Comparison of ENCODE assay signal across 25 mouse cellular contexts in genomic region chr19:5998180-5998579, GRCm38 (mm10). TPM values are rescaled to one million over a fixed set of nuclear protein-coding genes. Genes with fewer than 3 reads are reported as not detected.
DNase-seq lines count a peak whose midpoint lies in the region; ATAC-seq and TF ChIP-seq lines count a peak whose summit lies in the region.
"Had no signal": no experiment of that assay in that cellular context is flagged by ENCODE, and none has a peak within 500 bp of the region (broad histone marks: within the 10 kb centered on the region; RNA-seq: fewer than 3 reads in every experiment).

No protein-coding gene starts in this region.

- DNase-seq in kidney, postnatal 0 days (ENCODE audit: low spot score) = no peak
- DNase-seq in kidney, postnatal 25 days = no peak
- DNase-seq in MEL (ENCODE audit: low read depth, low spot score) = no peak
- no peak for DNase-seq in liver, embryonic 14.5 days (ENCODE audit: low read depth in 3 of 3, low spot score in 3 of 3)
- no peak for DNase-seq in cerebellum, postnatal 36 days
- DNase-seq in forebrain, embryonic 11.5 days (ENCODE audit: low spot score) = no peak
- DNase-seq in midbrain, postnatal 0 days (ENCODE audit: low spot score) = no peak
- DNase-seq: adrenal gland, postnatal 10 days; cerebellum, adult 18-20 months; gastrocnemius, postnatal 36 days; heart, postnatal 14 days; kidney, adult 11 months; kidney, postnatal 36 days; retina, postnatal 1 day; thymus, postnatal 25 days had no signal

- no peak for TF ChIP-seq EP300 in MEL (IDR thresholded peaks at IDR 0.05; ENCODE audit: low read depth in 1 of 2, low read length in 2 of 2)
- no peak for TF ChIP-seq EP300 in liver, embryonic 14.5 days (IDR thresholded peaks at IDR 0.05; ENCODE audit: low read depth)

- 0 out of 2 replicates have a peak, but pooled peaks cover 2% of the 10 kb centered on the region for H3K36me3 ChIP-seq in kidney, postnatal 0 days (ENCODE audit: insufficient read depth, low read length)
- H3K36me3 ChIP-seq in E14TG2a.4 (ENCODE audit: insufficient read depth, low read length) = peaks cover 38% of the 10 kb centered on the region
- H3K36me3 ChIP-seq in MEL (ENCODE audit: control insufficient read depth in 1 of 2, insufficient read depth in 2 of 2, low read length in 2 of 2) = peaks cover 0 to 3% of the 10 kb centered on the region in 2 experiments; a peak in 3 of 4 replicates
- H3K36me3 ChIP-seq in liver, embryonic 14.5 days (replicated peaks; ENCODE audit: control insufficient read depth, insufficient read depth, low read depth) = peaks cover 45% of the 10 kb centered on the region
- no peaks in the 10 kb centered on the region for H3K36me3 ChIP-seq in forebrain, embryonic 11.5 days (ENCODE audit: control insufficient read depth, insufficient read depth, low read length)
- H3K36me3 ChIP-seq in midbrain, postnatal 0 days (ENCODE audit: insufficient read depth, low read length) = no peaks in the 10 kb centered on the region
- H3K36me3 ChIP-seq: hindbrain, embryonic 13.5 days; midbrain, embryonic 12.5 days had no signal

- no peaks in the 10 kb centered on the region for H3K9me3 ChIP-seq in kidney, postnatal 0 days (replicated peaks; ENCODE audit: low read length)
- H3K9me3 ChIP-seq in E14TG2a.4 (ENCODE audit: low read length) = no peaks in the 10 kb centered on the region
- H3K9me3 ChIP-seq in MEL (replicated peaks; ENCODE audit: insufficient read depth, low read length) = no peaks in the 10 kb centered on the region
- no peaks in the 10 kb centered on the region for H3K9me3 ChIP-seq in liver, embryonic 14.5 days (ENCODE audit: control insufficient read depth, low read length)
- H3K9me3 ChIP-seq in forebrain, embryonic 11.5 days (ENCODE audit: control insufficient read depth, low read length) = no peaks in the 10 kb centered on the region
- H3K9me3 ChIP-seq in midbrain, postnatal 0 days (ENCODE audit: low read length) = no peaks in the 10 kb centered on the region
- H3K9me3 ChIP-seq: heart, embryonic 10.5 days; hindbrain, embryonic 13.5 days; limb, embryonic 13.5 days; midbrain, embryonic 12.5 days; stomach, embryonic 15.5 days had no signal

- TF ChIP-seq CTCF in kidney, postnatal 0 days (IDR thresholded peaks at IDR 0.05; ENCODE audit: low read depth) = 0 out of 2 replicates have a peak, but pooled peaks have one; percentile 7
- TF ChIP-seq CTCF in E14TG2a.4 (conservative IDR thresholded peaks at IDR 0.05; ENCODE audit: low read length) (peak; percentile 62), MEL (IDR thresholded peaks at IDR 0.05 in 2 of 3, conservative IDR thresholded peaks at IDR 0.05 in 1 of 3; ENCODE audit: control insufficient read depth in 1 of 3, insufficient read depth in 1 of 3, low read depth in 2 of 3, low read length in 3 of 3, poor library complexity in 1 of 3, severe bottlenecking in 1 of 3) (peak; percentile 17 to 49 (median 25); a peak in 4 of 6 replicates)
- peak; percentile 72 for TF ChIP-seq CTCF in liver, embryonic 14.5 days (IDR thresholded peaks at IDR 0.05; ENCODE audit: low read depth)
- no peak for TF ChIP-seq CTCF in midbrain, postnatal 0 days (IDR thresholded peaks at IDR 0.05)

- H3K9ac ChIP-seq in kidney, postnatal 0 days (ENCODE audit: low read depth, low read length) = no peak overlapping the region
- H3K9ac ChIP-seq in MEL (ENCODE audit: control insufficient read depth, low read depth, low read length, poor library complexity, severe bottlenecking) = no peak overlapping the region
- no peak overlapping the region for H3K9ac ChIP-seq in liver, embryonic 14.5 days (replicated peaks)
- H3K9ac ChIP-seq in forebrain, embryonic 11.5 days (ENCODE audit: low read length) = no peak overlapping the region
- H3K9ac ChIP-seq in midbrain, postnatal 0 days (replicated peaks; ENCODE audit: low read length, poor library complexity, severe bottlenecking) = no peak overlapping the region
- H3K9ac ChIP-seq: hindbrain, embryonic 13.5 days; limb, embryonic 13.5 days; midbrain, embryonic 12.5 days; stomach, embryonic 15.5 days had no signal

- H3K27me3 ChIP-seq in kidney, postnatal 0 days (ENCODE audit: insufficient read depth, low read length) = no peaks in the 10 kb centered on the region
- H3K27me3 ChIP-seq in E14TG2a.4 (ENCODE audit: insufficient read depth, low read length) (no peaks in the 10 kb centered on the region), MEL (ENCODE audit: control insufficient read depth in 1 of 2, insufficient read depth in 2 of 2, low read length in 2 of 2) (no peaks in the 10 kb centered on the region)
- H3K27me3 ChIP-seq in liver, embryonic 14.5 days (ENCODE audit: control insufficient read depth, insufficient read depth, low read length) = no peaks in the 10 kb centered on the region
- H3K27me3 ChIP-seq in forebrain, embryonic 11.5 days (ENCODE audit: control insufficient read depth, insufficient read depth, low read length) = no peaks in the 10 kb centered on the region
- no peaks in the 10 kb centered on the region for H3K27me3 ChIP-seq in midbrain, postnatal 0 days (ENCODE audit: insufficient read depth, low read length)
- H3K27me3 ChIP-seq: limb, embryonic 13.5 days; midbrain, embryonic 12.5 days; stomach, embryonic 15.5 days had no signal

- H3K4me1 ChIP-seq in kidney, postnatal 0 days (replicated peaks; ENCODE audit: insufficient read depth, low read length) = no peaks in the 10 kb centered on the region
- H3K4me1 ChIP-seq in E14TG2a.4 (replicated peaks; ENCODE audit: low read depth, low read length) (peaks cover 26% of the 10 kb centered on the region), MEL (ENCODE audit: control insufficient read depth in 1 of 2, insufficient read depth in 2 of 2, low read length in 2 of 2) (peaks cover 0 to 4% of the 10 kb centered on the region in 2 experiments; a peak in 1 of 4 replicates)
- no peaks in the 10 kb centered on the region for H3K4me1 ChIP-seq in liver, embryonic 14.5 days (replicated peaks; ENCODE audit: control insufficient read depth in 2 of 2, insufficient read depth in 2 of 2, low read length in 1 of 2)
- no peaks in the 10 kb centered on the region for H3K4me1 ChIP-seq in forebrain, embryonic 11.5 days (replicated peaks; ENCODE audit: control insufficient read depth, insufficient read depth, low read length)
- no peaks in the 10 kb centered on the region for H3K4me1 ChIP-seq in midbrain, postnatal 0 days (ENCODE audit: insufficient read depth, low read length)
- H3K4me1 ChIP-seq: heart, embryonic 10.5 days; hindbrain, embryonic 13.5 days; limb, embryonic 13.5 days; midbrain, embryonic 12.5 days; stomach, embryonic 15.5 days had no signal

- no peak for TF ChIP-seq RAD21 in MEL (IDR thresholded peaks at IDR 0.05; ENCODE audit: low read depth, low read length)

- no peak for ATAC-seq in kidney, postnatal 0 days (replicated peaks; ENCODE audit: low FRiP score, low read depth)
- no peak for ATAC-seq in liver, embryonic 14.5 days (ENCODE audit: insufficient read depth)
- no peak for ATAC-seq in forebrain, embryonic 11.5 days (replicated peaks; ENCODE audit: low FRiP score)
- no peak for ATAC-seq in midbrain, postnatal 0 days (ENCODE audit: low FRiP score)

- no peak for TF ChIP-seq POLR2A in MEL (IDR thresholded peaks at IDR 0.05; ENCODE audit: control insufficient read depth in 1 of 2, insufficient read depth in 1 of 2, low read depth in 1 of 2, low read length in 2 of 2, poor library complexity in 1 of 2)

- no peak overlapping the region for H3K4me3 ChIP-seq in kidney, postnatal 0 days (replicated peaks; ENCODE audit: low read depth, low read length)
- no peak overlapping the region for H3K4me3 ChIP-seq in E14TG2a.4 (replicated peaks; ENCODE audit: low read length)
- H3K4me3 ChIP-seq in MEL (ENCODE audit: control insufficient read depth in 1 of 2, insufficient read depth in 1 of 2, low read depth in 2 of 2, low read length in 2 of 2) = no peak overlapping the region
- H3K4me3 ChIP-seq in liver, embryonic 14.5 days (ENCODE audit: insufficient read depth in 1 of 2, low read depth in 2 of 2, low read length in 2 of 2) = no peak overlapping the region
- no peak overlapping the region for H3K4me3 ChIP-seq in forebrain, embryonic 11.5 days (ENCODE audit: low read depth, low read length)
- H3K4me3 ChIP-seq in midbrain, postnatal 0 days (ENCODE audit: low read depth, low read length) = no peak overlapping the region
- H3K4me3 ChIP-seq: heart, embryonic 10.5 days; hindbrain, embryonic 13.5 days; limb, embryonic 13.5 days; midbrain, embryonic 12.5 days; stomach, embryonic 15.5 days had no signal

- no peaks in the 10 kb centered on the region for H3K79me2 ChIP-seq in MEL (ENCODE audit: control insufficient read depth, insufficient read depth, low read length, poor library complexity)

- H3K27ac ChIP-seq in kidney, postnatal 0 days = no peak overlapping the region
- no peak overlapping the region for H3K27ac ChIP-seq in MEL (ENCODE audit: control insufficient read depth, low read depth, low read length)
- H3K27ac ChIP-seq in liver, embryonic 14.5 days = no peak overlapping the region
- no peak overlapping the region for H3K27ac ChIP-seq in forebrain, embryonic 11.5 days (ENCODE audit: low read depth, low read length)
- H3K27ac ChIP-seq in midbrain, postnatal 0 days (ENCODE audit: low read depth, low read length) = no peak overlapping the region
- H3K27ac ChIP-seq: heart, embryonic 10.5 days; hindbrain, embryonic 13.5 days; limb, embryonic 13.5 days; midbrain, embryonic 12.5 days; stomach, embryonic 15.5 days had no signal

- WGBS in kidney, postnatal 0 days = 90% methylated on average over 3 of the region's 3 CpGs
- 82% methylated on average over 3 of the region's 3 CpGs for WGBS in liver, embryonic 14.5 days (ENCODE audit: insufficient replicate concordance)
- 89% methylated on average over 3 of the region's 3 CpGs for WGBS in forebrain, embryonic 11.5 days
- whole genome bisulfite sequencing in midbrain, postnatal 0 days = 90% methylated on average over 3 of the region's 3 CpGs

- no peak overlapping the region for H3K4me2 ChIP-seq in kidney, postnatal 0 days (ENCODE audit: low read length)
- no peak overlapping the region for H3K4me2 ChIP-seq in liver, embryonic 14.5 days (ENCODE audit: low read depth)
- H3K4me2 ChIP-seq in forebrain, embryonic 11.5 days (ENCODE audit: low read depth, low read length, severe bottlenecking) = no peak overlapping the region
- H3K4me2 ChIP-seq in midbrain, postnatal 0 days (ENCODE audit: low read depth, low read length, poor library complexity, severe bottlenecking) = no peak overlapping the region
- H3K4me2 ChIP-seq: hindbrain, embryonic 13.5 days; limb, embryonic 13.5 days; midbrain, embryonic 12.5 days; stomach, embryonic 15.5 days had no signal

RNA-seq across cellular contexts. Expression of gene Slc22a20, which starts 12.2 kb away (rescaled TPM):
- polyA plus RNA-seq in kidney, postnatal 0 days (2015; fragmentation: Nextera tagmentation; extraction: Ambion mirVana) = not detected in 2 replicates
- total RNA-seq in MEL (2012; rRNA removed) = not detected in 2 replicates
- polyA plus RNA-seq in MEL (2012; ENCODE audit: insufficient read depth in 1 of 2, insufficient read length in 2 of 2, low read depth in 1 of 2, low replicate concordance in 2 of 2, missing spikeins in 1 of 2) = not detected
- polyA plus RNA-seq in liver, embryonic 14.5 days (2012; rRNA removed) = not detected in 2 replicates
- polyA plus RNA-seq in liver, embryonic 14.5 days (2014; fragmentation: Nextera tagmentation; extraction: Ambion mirVana) = 0.08 TPM in 1 of 2 replicates, not detected in the other
- polyA plus RNA-seq in forebrain, embryonic 11.5 days (2014; fragmentation: Nextera tagmentation; extraction: Ambion mirVana) = not detected in 2 replicates
- not detected in 2 replicates for total RNA-seq in midbrain, postnatal 0 days (2014; rRNA removed)
- polyA plus RNA-seq in midbrain, postnatal 0 days (2015; fragmentation: Nextera tagmentation; extraction: Ambion mirVana) = not detected in 2 replicates
- total RNA-seq: adrenal gland, postnatal 10 days; gastrocnemius, postnatal 36 days; heart, postnatal 14 days; layer of hippocampus, postnatal 10 days; left cerebral cortex, postnatal 10 days had no signal
- polyA plus RNA-seq: C2C12; embryonic facial prominence, embryonic 11.5 days; heart, embryonic 10.5 days; hindbrain, embryonic 13.5 days; limb, embryonic 13.5 days; midbrain, embryonic 12.5 days; stomach, embryonic 15.5 days had no signal

RNA-seq across cellular contexts. Expression of gene Capn1, which starts 17.5 kb away (rescaled TPM):
- polyA plus RNA-seq in kidney, postnatal 0 days (2015; fragmentation: Nextera tagmentation; extraction: Ambion mirVana) = 12.9 and 13.5 TPM in 2 replicates
- total RNA-seq in MEL (2012; rRNA removed) = 42.5 and 43.4 TPM in 2 replicates
- polyA plus RNA-seq in MEL (2012; ENCODE audit: insufficient read depth in 1 of 2, insufficient read length in 2 of 2, low read depth in 1 of 2, low replicate concordance in 2 of 2, missing spikeins in 1 of 2) = 10 to 100 TPM in 1 of 2 experiments, not detected in 1; 75.2 TPM
- 25.4 and 28.0 TPM in 2 replicates for polyA plus RNA-seq in liver, embryonic 14.5 days (2012; rRNA removed)
- 25.6 and 28.7 TPM in 2 replicates for polyA plus RNA-seq in liver, embryonic 14.5 days (2014; fragmentation: Nextera tagmentation; extraction: Ambion mirVana)
- polyA plus RNA-seq in forebrain, embryonic 11.5 days (2014; fragmentation: Nextera tagmentation; extraction: Ambion mirVana) = 3.9 and 5.3 TPM in 2 replicates
- total RNA-seq in midbrain, postnatal 0 days (2014; rRNA removed) = 7.9 and 13.2 TPM in 2 replicates
- 3.3 and 3.9 TPM in 2 replicates for polyA plus RNA-seq in midbrain, postnatal 0 days (2015; fragmentation: Nextera tagmentation; extraction: Ambion mirVana)

RNA-seq across cellular contexts. Expression of gene Pola2, which starts 34.2 kb away (rescaled TPM):
- polyA plus RNA-seq in kidney, postnatal 0 days (2015; fragmentation: Nextera tagmentation; extraction: Ambion mirVana) = 39.8 and 40.6 TPM in 2 replicates
- total RNA-seq in MEL (2012; rRNA removed) = 75.3 and 77.3 TPM in 2 replicates
- 100 to 1,000 TPM in 1 of 2 experiments, 10 to 100 TPM in 1; 99.4 to 126 TPM for polyA plus RNA-seq in MEL (2012; ENCODE audit: insufficient read depth in 1 of 2, insufficient read length in 2 of 2, low read depth in 1 of 2, low replicate concordance in 2 of 2, missing spikeins in 1 of 2)
- polyA plus RNA-seq in liver, embryonic 14.5 days (2012; rRNA removed) = 60.9 and 66.4 TPM in 2 replicates
- polyA plus RNA-seq in liver, embryonic 14.5 days (2014; fragmentation: Nextera tagmentation; extraction: Ambion mirVana) = 63.0 and 68.1 TPM in 2 replicates
- polyA plus RNA-seq in forebrain, embryonic 11.5 days (2014; fragmentation: Nextera tagmentation; extraction: Ambion mirVana) = 108 and 118 TPM in 2 replicates
- total RNA-seq in midbrain, postnatal 0 days (2014; rRNA removed) = 17.8 and 21.6 TPM in 2 replicates
- 16.7 and 16.9 TPM in 2 replicates for polyA plus RNA-seq in midbrain, postnatal 0 days (2015; fragmentation: Nextera tagmentation; extraction: Ambion mirVana)

RNA-seq across cellular contexts. Expression of gene Syvn1, which starts 48.2 kb away (rescaled TPM):
- polyA plus RNA-seq in kidney, postnatal 0 days (2015; fragmentation: Nextera tagmentation; extraction: Ambion mirVana) = 25.0 and 26.8 TPM in 2 replicates
- 12.5 and 14.3 TPM in 2 replicates for total RNA-seq in MEL (2012; rRNA removed)
- 10 to 100 TPM in 1 of 2 experiments, not detected in 1; 55.0 TPM for polyA plus RNA-seq in MEL (2012; ENCODE audit: insufficient read depth in 1 of 2, insufficient read length in 2 of 2, low read depth in 1 of 2, low replicate concordance in 2 of 2, missing spikeins in 1 of 2)
- 11.5 and 13.2 TPM in 2 replicates for polyA plus RNA-seq in liver, embryonic 14.5 days (2012; rRNA removed)
- 9.7 and 12.6 TPM in 2 replicates for polyA plus RNA-seq in liver, embryonic 14.5 days (2014; fragmentation: Nextera tagmentation; extraction: Ambion mirVana)
- 29.1 and 35.8 TPM in 2 replicates for polyA plus RNA-seq in forebrain, embryonic 11.5 days (2014; fragmentation: Nextera tagmentation; extraction: Ambion mirVana)
- 27.8 and 36.3 TPM in 2 replicates for total RNA-seq in midbrain, postnatal 0 days (2014; rRNA removed)
- polyA plus RNA-seq in midbrain, postnatal 0 days (2015; fragmentation: Nextera tagmentation; extraction: Ambion mirVana) = 34.6 and 34.8 TPM in 2 replicates

RNA-seq across cellular contexts. Expression of gene Mrpl49, which starts 59.4 kb away (rescaled TPM):
- polyA plus RNA-seq in kidney, postnatal 0 days (2015; fragmentation: Nextera tagmentation; extraction: Ambion mirVana) = 66.2 and 69.0 TPM in 2 replicates
- 65.1 and 81.6 TPM in 2 replicates for total RNA-seq in MEL (2012; rRNA removed)
- 10 to 100 TPM in 1 of 2 experiments, not detected in 1; 98.7 TPM for polyA plus RNA-seq in MEL (2012; ENCODE audit: insufficient read depth in 1 of 2, insufficient read length in 2 of 2, low read depth in 1 of 2, low replicate concordance in 2 of 2, missing spikeins in 1 of 2)
- 22.0 and 29.6 TPM in 2 replicates for polyA plus RNA-seq in liver, embryonic 14.5 days (2012; rRNA removed)
- 43.7 and 48.2 TPM in 2 replicates for polyA plus RNA-seq in liver, embryonic 14.5 days (2014; fragmentation: Nextera tagmentation; extraction: Ambion mirVana)
- polyA plus RNA-seq in forebrain, embryonic 11.5 days (2014; fragmentation: Nextera tagmentation; extraction: Ambion mirVana) = 86.8 and 89.2 TPM in 2 replicates
- total RNA-seq in midbrain, postnatal 0 days (2014; rRNA removed) = 34.7 and 37.3 TPM in 2 replicates
- 50.0 and 55.8 TPM in 2 replicates for polyA plus RNA-seq in midbrain, postnatal 0 days (2015; fragmentation: Nextera tagmentation; extraction: Ambion mirVana)
